Mouse (Mus musculus) stomach, adult 2 months (tissue): ENCODE results near the gene Olfr1404. TPM values are rescaled to one million over a fixed set of nuclear protein-coding genes. Genes with fewer than 3 reads are reported as not detected.

Experiments
- polyA plus RNA-seq: library from polyadenylated mRNA; depleted of rRNA; stranded (reverse); fragments of >200 nt; gene quantifications from 2 replicates; pipeline ENCODE4 v1.2.3, GENCODE M21; 2012; rRNA removed

Gene Olfr1404
- polyA plus RNA-seq: not detected in 2 replicates

GRCm38 (mm10) chr1:173212092-173212491, at the start of gene Olfr1404:
Olfr1404 (plus strand) TSS chr1:173212392.

GRCm38 (mm10) chr1:173190540-173190939, 21.7 kb upstream of the Olfr1404 start, which contains the start of gene Olfr1406:
Olfr1406 (minus strand) TSS chr1:173190640.

GRCm38 (mm10) chr1:173197508-173197907, 14.7 kb upstream of the Olfr1404 start, which contains the start of gene Olfr218:
Olfr218 (plus strand) TSS chr1:173197808.

GRCm38 (mm10) chr1:173227081-173227480, 14.9 kb downstream of the Olfr1404 start, which contains the start of gene Fcer1a:
Fcer1a (minus strand) TSS chr1:173227214.

GRCm38 (mm10) chr1:173265701-173266100, 53.5 kb downstream of the Olfr1404 start, which contains the start of gene Olfr418:
Olfr418 (plus strand) TSS chr1:173266001.

Other genes starting within 250 kb of the Olfr1404 start
- gene Olfr1408, start 75.0 kb upstream of the Olfr1404 start, polyA plus RNA-seq: not detected in 2 replicates
- gene Olfr1406, start 21.8 kb upstream of the Olfr1404 start, polyA plus RNA-seq: not detected in 2 replicates
- gene Olfr218, start 14.6 kb upstream of the Olfr1404 start, polyA plus RNA-seq: not detected in 2 replicates
- 0.10 TPM in 1 of 2 replicates, not detected in the other for gene Fcer1a, start 14.8 kb downstream of the Olfr1404 start, polyA plus RNA-seq
- gene Olfr418, start 53.6 kb downstream of the Olfr1404 start, polyA plus RNA-seq: not detected in 2 replicates
- gene Mptx2, start 65.4 kb downstream of the Olfr1404 start, polyA plus RNA-seq: not detected in 2 replicates
- gene Ackr1, start 121.4 kb downstream of the Olfr1404 start, polyA plus RNA-seq: 6.8 and 9.9 TPM in 2 replicates
- 0.11 and 0.22 TPM in 2 replicates for gene Aim2, start 138.5 kb downstream of the Olfr1404 start, polyA plus RNA-seq
- 6.6 and 10.1 TPM in 2 replicates for gene Cadm3, start 155.3 kb downstream of the Olfr1404 start, polyA plus RNA-seq